Mouse (Mus musculus) forelimb bud, embryonic 11.5 days (tissue): ENCODE data around the gene Gjc1.

Experiments
- DNase-seq: peaks from one replicate; pipeline ENCODE4 v3.0.0-alpha.2; 2012; ENCODE audit warnings: low read depth, low spot score

The Gjc1 gene

GRCm38 (mm10) chr11:102819021-102819782 lies at the start of gene Gjc1:
Gene Gjc1, minus strand, starts transcription at chr11:102819700.
- peak; percentile 89 for DNase-seq

- peak; percentile 73 for DNase-seq
These were observed 44.8 kb upstream of the Gjc1 start for GRCm38 (mm10) chr11:102864272-102864671.

GRCm38 (mm10) chr11:102859933-102860332 lies 40.4 kb upstream of the Gjc1 start:
- DNase-seq = no peak

GRCm38 (mm10) chr11:102858951-102859350 lies 39.5 kb upstream of the Gjc1 start:
- no peak for DNase-seq

- peak; percentile 58 for DNase-seq
These were observed 36.4 kb upstream of the Gjc1 start for GRCm38 (mm10) chr11:102855941-102856340.

- no peak for DNase-seq
These were observed 34.3 kb upstream of the Gjc1 start for GRCm38 (mm10) chr11:102853760-102854159.

GRCm38 (mm10) chr11:102851883-102852282 lies 32.4 kb upstream of the Gjc1 start:
- DNase-seq = peak; percentile 55

- DNase-seq = no peak
These were observed 26.4 kb upstream of the Gjc1 start for GRCm38 (mm10) chr11:102845926-102846325.

GRCm38 (mm10) chr11:102838616-102839150 lies 19.2 kb upstream of the Gjc1 start:
- no peak for DNase-seq

GRCm38 (mm10) chr11:102838126-102838525 lies 18.6 kb upstream of the Gjc1 start:
- DNase-seq = no peak

- DNase-seq = no peak
These were observed 17.9 kb upstream of the Gjc1 start for GRCm38 (mm10) chr11:102837385-102837784.

GRCm38 (mm10) chr11:102836146-102836545 lies 16.6 kb upstream of the Gjc1 start:
- DNase-seq = no peak

- DNase-seq = no peak
These were observed 16.0 kb upstream of the Gjc1 start, which contains the start of gene Higd1b for GRCm38 (mm10) chr11:102835549-102835948. Gene Higd1b, plus strand, starts transcription at chr11:102835849.

- no peak for DNase-seq
These were observed 14.7 kb upstream of the Gjc1 start for GRCm38 (mm10) chr11:102834219-102834618.

GRCm38 (mm10) chr11:102832700-102833297 lies 13.3 kb upstream of the Gjc1 start:
- no peak for DNase-seq

- no peak for DNase-seq
These were observed 10.8 kb upstream of the Gjc1 start for GRCm38 (mm10) chr11:102830276-102830675.

GRCm38 (mm10) chr11:102827097-102827496 lies 7.6 kb upstream of the Gjc1 start:
- no peak for DNase-seq

GRCm38 (mm10) chr11:102826476-102826875 lies 7.0 kb upstream of the Gjc1 start:
- DNase-seq = no peak

- DNase-seq = no peak
These were observed 1.7 kb upstream of the Gjc1 start for GRCm38 (mm10) chr11:102821231-102821630.

- DNase-seq = no peak
These were observed 932 bp upstream of the Gjc1 start for GRCm38 (mm10) chr11:102820432-102820831.

- no peak for DNase-seq
These were observed 384 bp upstream of the Gjc1 start for GRCm38 (mm10) chr11:102819783-102820385.
